Mouse (Mus musculus): ENCODE data around the gene Rpl27a.

DNA sequence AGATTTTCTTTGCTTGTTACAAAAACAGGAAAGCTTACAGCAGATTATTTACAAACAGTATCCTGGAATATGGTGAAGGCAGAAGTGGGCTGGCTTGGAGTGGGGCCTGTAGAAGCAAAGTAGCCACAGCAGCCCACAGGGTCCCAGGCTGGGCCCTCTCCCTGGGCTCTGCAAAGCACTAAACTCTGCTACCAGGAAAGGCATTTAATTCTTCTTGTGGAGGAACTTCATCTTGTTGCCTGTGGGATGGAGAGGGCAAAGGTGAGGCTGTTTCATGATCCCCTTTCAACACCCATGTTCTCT lies 5.4 kb downstream of the Rpl27a start:
- no peak for TF ChIP-seq GATA1 (IDR thresholded peaks at IDR 0.05; ENCODE audit: low read length)
- TF ChIP-seq TAL1 (IDR thresholded peaks at IDR 0.05; ENCODE audit: low read length): no peak
